Mouse (Mus musculus): ENCODE measurements at regions not wholly inside any gene's neighbourhood (a gene's known extent, or its start where the extent isn't known, plus 50 kb on each side); places are given as distances from the start of the nearest gene placed in this dataset.

DNA sequence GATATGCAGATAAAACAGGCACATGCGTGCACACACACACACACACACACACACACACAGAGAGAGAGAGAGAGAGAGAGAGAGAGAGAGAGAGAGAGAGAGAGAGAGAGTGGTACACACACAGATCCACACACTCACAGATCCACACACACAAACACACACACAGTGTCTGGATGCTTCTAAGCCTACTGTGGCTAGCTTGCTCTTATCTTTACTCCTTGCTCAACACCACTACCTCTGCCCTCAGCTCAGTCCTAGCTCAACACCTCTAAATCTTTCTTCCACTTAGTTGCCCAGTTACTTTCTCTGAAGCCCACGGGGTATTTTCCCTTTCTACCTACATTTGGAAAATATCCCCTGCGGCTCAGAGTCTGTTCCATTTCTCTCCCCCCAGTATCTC, 555.9 kb upstream of the Klhl1 start:
- TF ChIP-seq CTCF (conservative IDR thresholded peaks at IDR 0.05; ENCODE audit: low read length) (no peak), NANOG (IDR thresholded peaks at IDR 0.05; ENCODE audit: borderline replicate concordance, low read length) (no peak)

Data from E14TG2a.4 (cell line).